Mouse (Mus musculus) lung, postnatal 10 days (tissue): ENCODE measurements around the gene Gm28729.
"Not testable (repeated sequence)": the region's sequence is repeated elsewhere in the genome, so short reads cannot be mapped to it uniquely, and the experiment has no call there.

ENCODE experiments used
- DNase-seq: peaks from one replicate; pipeline ENCODE4 v3.0.0; 2021

Gm28729 gene

GRCm38 (mm10) chr9:96524972-96525506 is at the start of gene Gm28729:
Gm28729 (minus strand) TSS chr9:96525264.
- DNase-seq: no peak

GRCm38 (mm10) chr9:96573252-96573651 is 48.2 kb upstream of the Gm28729 start:
- DNase-seq: no peak

GRCm38 (mm10) chr9:96572754-96573153 is 47.7 kb upstream of the Gm28729 start:
- no peak for DNase-seq

GRCm38 (mm10) chr9:96566470-96566996 is 41.5 kb upstream of the Gm28729 start:
- peak; percentile 19 for DNase-seq

- DNase-seq: no peak
Measured at GRCm38 (mm10) chr9:96563501-96563900, 38.4 kb upstream of the Gm28729 start.

DNA sequence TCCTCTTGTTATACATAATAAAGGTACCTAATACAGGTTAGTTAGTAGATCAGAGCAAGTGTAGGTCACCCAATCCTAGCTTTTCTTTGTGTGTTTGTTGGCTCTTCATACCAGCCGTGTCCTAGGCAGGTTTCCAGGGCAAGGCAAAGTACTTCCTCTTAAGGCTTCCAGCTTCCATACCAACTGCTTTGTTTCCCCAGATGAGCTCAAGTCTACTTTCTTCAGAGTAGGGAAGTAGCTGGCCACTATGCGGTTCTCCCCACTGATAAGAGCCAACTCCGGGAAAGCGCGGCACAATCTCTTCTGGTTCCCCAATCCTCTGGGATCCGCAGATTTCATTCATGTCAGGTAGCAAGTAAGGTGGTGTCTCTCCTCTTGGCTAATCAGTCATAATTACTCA is 34.1 kb upstream of the Gm28729 start:
- DNase-seq: no peak

DNA sequence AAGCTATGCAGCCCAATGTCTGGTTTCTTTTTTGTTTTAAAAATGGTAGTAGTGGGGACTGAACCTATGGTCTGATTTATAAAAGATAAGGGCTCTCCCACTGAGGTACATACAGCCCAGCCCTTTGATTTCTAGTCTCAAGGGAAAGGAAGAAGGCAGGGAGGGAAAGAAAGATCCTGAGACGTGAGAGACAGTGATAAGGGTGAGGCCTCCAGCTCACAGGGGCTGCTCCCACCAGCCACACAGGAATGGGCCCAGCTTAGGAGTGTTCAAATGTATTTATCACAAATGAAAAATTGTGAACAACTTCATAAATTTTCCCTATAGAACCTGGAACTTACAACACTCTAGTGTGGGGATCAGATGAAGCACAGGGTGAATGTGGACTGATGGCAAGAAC is 33.5 kb upstream of the Gm28729 start:
- DNase-seq: no peak

GRCm38 (mm10) chr9:96554095-96554494 is 29.0 kb upstream of the Gm28729 start:
- DNase-seq: no peak

- DNase-seq: no peak
Measured at GRCm38 (mm10) chr9:96545410-96545809, 20.3 kb upstream of the Gm28729 start.

- DNase-seq: peak; percentile 68
Measured at GRCm38 (mm10) chr9:96543643-96544640, 18.9 kb upstream of the Gm28729 start.

DNA sequence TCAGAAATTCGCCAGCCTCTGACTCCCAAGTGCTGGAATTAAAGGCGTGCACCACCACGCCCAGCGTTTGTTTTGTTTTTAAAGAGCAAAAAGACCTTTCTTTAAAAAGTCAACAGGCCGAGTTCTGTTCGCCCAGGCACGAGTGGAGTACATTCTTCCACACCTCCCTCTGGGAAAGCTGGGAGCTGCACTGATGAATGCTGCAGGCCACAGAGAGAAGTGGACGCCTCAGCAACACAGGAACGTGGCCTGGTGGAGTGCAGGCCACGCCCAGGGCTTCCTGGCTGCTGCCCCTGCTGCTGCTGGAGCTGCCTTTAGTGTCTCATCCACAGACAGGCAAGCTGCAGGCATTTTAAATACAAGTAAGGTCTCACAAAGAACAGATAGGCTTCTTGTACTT is 13.9 kb upstream of the Gm28729 start:
- peak; percentile 33 for DNase-seq

DNA sequence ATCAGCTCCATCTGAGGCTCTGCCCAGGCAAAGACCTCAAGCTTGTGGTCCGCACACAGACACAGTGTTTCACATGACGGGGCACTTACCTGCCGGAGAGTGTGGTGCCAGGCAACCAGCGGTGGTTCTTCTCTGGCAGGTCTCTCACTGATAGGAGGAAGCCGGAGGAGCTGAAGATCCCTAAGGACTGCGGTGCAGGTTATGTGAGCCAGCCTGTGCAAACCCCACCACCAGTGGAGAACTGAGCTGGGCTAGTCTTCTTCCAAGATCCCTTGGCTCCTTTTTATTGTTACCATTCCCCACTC is 12.5 kb upstream of the Gm28729 start:
- DNase-seq: no peak

- DNase-seq: peak; percentile 74
Measured at GRCm38 (mm10) chr9:96536895-96537614, 12.0 kb upstream of the Gm28729 start.

DNA sequence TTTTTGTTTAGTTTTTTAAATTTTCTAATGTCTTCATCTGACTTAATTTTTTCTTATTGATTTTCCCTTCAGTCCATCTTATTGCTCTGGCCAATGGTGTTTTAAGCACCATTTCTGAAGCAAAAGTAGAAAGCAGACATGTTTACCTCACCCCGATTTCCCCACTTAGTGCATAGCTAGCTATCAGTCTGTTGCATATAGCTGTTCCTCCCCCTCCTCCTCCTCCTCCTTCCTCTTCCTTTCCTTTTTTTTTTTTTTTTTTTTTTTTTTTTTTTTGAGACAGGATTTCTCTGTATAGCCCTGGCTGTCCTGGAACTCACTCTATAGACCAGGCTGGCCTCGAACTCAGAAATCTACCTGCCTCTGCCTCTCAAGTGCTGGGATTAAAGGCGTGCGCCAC is 11.0 kb upstream of the Gm28729 start:
- not testable (repeated sequence) for DNase-seq

GRCm38 (mm10) chr9:96535431-96535830 is 10.4 kb upstream of the Gm28729 start:
- DNase-seq: no peak

- DNase-seq: no peak
Measured at GRCm38 (mm10) chr9:96534256-96534655, 9.2 kb upstream of the Gm28729 start.

- DNase-seq: no peak
Measured at GRCm38 (mm10) chr9:96533476-96533875, 8.4 kb upstream of the Gm28729 start.

DNA sequence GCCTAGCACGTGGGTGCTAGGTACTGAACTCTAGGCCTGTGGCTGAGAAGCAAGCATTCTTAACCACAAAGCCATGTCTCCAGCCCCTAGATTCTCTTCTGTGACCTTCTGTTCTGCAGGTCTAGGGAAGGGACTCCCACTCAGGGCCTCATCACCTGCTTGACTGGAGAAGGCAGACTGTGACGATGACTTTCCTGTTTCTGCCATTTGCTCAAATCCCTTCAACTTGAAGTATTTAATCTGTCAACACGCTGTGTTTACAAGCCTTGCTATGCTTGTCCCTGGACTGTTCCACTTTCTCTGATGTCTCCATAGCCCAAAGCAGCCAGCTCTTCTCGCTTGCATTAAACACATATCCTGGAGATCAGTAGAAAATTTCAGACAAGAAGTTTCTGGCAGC is 7.5 kb upstream of the Gm28729 start:
- no peak for DNase-seq

DNA sequence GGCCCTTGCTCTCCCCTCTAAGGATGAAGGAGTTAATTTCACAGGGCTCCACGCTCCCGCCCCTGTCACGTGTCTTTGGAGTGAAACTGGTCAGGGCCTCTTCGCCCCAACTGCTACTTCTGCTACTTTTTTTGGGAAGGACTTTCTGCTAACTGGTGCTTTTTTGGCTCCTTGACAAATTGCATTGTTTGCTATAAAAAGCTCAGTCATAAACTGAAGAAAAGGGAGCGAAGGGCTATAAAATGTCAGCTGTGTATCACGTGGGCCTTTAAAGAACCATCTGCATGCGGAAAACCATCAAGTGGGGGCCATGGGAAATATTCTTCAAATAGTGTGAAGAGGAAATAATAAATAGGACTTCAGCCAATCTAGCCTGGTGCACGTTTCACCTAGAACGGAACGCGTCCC is 5.6 kb upstream of the Gm28729 start:
- peak; percentile 50 for DNase-seq

DNA sequence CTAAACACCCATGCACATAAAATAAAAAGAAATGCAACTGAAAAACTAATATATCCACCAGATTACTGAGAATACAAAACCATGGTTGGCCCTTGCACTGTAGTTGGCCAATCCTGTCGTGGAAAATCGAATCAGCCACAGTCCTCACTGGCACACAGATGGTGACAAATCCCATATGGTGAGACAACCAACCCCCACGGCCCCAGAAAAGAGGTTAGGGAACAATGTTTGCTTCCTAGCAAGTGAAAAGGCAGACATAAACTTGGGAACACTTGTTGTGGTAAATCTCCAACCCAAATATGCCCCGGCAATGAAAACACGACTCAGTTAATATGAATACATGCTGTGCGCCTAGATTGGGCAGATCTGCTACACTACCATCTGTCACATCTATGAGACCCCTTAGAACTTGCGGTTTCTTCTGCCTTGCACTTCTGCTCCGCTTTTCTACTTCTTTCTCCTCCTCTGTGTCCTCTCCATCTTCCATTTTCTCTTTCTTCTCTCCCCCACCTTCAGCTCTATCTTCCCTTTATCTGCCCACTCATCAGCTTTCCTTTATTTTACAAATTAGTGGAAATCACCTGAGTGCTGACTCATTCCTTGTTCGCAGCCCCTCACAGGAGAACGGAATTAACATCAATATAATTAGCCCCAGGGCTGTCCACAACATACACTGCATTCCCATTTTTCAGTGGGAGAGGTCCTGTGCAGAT is 5.1 kb upstream of the Gm28729 start:
- DNase-seq: no peak

- DNase-seq: no peak
Measured at GRCm38 (mm10) chr9:96526011-96526410, 947 bp upstream of the Gm28729 start.

DNA sequence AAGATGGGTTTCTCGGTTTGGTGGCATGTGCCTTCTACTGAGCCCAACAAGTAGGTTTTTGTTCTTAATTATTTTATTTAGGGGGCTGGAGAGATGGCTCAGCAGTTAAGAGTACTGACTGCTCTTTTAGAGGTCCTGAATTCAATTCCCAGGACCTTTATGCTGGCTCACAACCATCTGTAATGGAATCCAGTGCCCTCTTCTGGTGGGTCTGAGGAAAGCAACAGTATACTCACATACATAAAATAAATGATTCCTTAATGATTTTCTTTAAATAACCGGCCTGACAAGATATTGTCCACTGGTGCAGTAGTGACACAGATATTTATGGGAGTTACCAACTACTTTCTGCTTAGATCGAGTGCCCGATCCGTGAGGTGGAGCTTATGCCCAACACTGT is 1.9 kb downstream of the Gm28729 start:
- DNase-seq: no peak

DNA sequence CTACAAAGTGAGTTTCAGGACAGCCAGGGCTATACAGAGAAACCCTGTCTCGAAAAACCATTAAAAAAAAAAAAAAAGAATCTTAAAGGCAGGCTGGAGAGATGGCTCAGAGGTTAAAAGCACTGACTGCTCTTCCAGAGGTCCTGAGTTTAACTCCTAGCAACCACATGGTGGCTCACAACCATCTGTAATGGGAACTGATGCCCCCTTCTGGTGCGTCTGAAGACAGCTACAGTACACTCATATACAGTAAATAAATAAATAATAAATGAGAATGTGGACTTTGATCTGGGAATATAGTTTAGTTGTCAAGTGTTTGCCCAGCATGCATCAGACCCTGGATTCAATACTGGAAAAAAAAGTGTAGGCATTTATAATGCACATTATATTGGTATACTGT is 3.5 kb downstream of the Gm28729 start:
- not testable (repeated sequence) for DNase-seq
